Mouse (Mus musculus) midbrain, postnatal 0 days (tissue): ENCODE results near the gene Mxi1. TPM values are rescaled to one million over a fixed set of nuclear protein-coding genes. Genes with fewer than 3 reads are reported as not detected.
A peak's percentile ranks its signal among the peaks of the same experiment; 100 is the strongest.

Experiments used
- ATAC-seq: fragments of 200-750 bp; cut with Nextera tagmentation; 2 replicates; pipeline ENCODE4 v1.8.0; 2017; ENCODE audit warnings: moderate number of reproducible peaks, mild to moderate bottlenecking, moderate TSS enrichment, moderate library complexity; ENCODE audit not compliant: low FRiP score
- DNase-seq: peaks from one replicate; pipeline ENCODE4 v3.0.0-alpha.2; 2015; ENCODE audit warnings: low spot score
- H3K27ac ChIP-seq: fragments of 300-500 bp; sonication (generic); 2 replicates; pipeline ENCODE4 v1.5.1; 2014; ENCODE audit warnings: low read depth, mild to moderate bottlenecking, low read length, mixed read lengths
- H3K27me3 ChIP-seq: fragments of 300-500 bp; sonication (generic); 2 replicates; pipeline ENCODE4 v1.6.1; 2014; ENCODE audit warnings: low read length, control low read depth, mixed read lengths; ENCODE audit not compliant: insufficient read depth
- H3K36me3 ChIP-seq: fragments of 300-500 bp; sonication (generic); 2 replicates; pipeline ENCODE4 v1.6.1; 2014; ENCODE audit warnings: low read length, control low read depth, mixed read lengths; ENCODE audit not compliant: insufficient read depth
- H3K4me1 ChIP-seq: fragments of 300-500 bp; sonication (generic); 2 replicates; pipeline ENCODE4 v1.6.1; 2014; ENCODE audit warnings: mild to moderate bottlenecking, control low read depth, antibody characterized with exemption, low read length, mixed read lengths; ENCODE audit not compliant: insufficient read depth
- H3K4me2 ChIP-seq: fragments of 300-500 bp; sonication (generic); 2 replicates; pipeline ENCODE4 v1.6.1; 2014; ENCODE audit warnings: low read depth, mild to moderate bottlenecking, low read length, mixed read lengths; ENCODE audit not compliant: poor library complexity, severe bottlenecking
- H3K4me3 ChIP-seq: fragments of 300-500 bp; sonication (generic); 2 replicates; pipeline ENCODE4 v1.5.1; 2014; ENCODE audit warnings: low read depth, mild to moderate bottlenecking, low read length, moderate library complexity
- H3K9ac ChIP-seq: fragments of 300-500 bp; sonication (generic); replicated peaks from 2 replicates; pipeline ENCODE4 v1.6.1; 2014; ENCODE audit warnings: mild to moderate bottlenecking, low read length, moderate library complexity, mixed read lengths; ENCODE audit not compliant: poor library complexity, severe bottlenecking
- H3K9me3 ChIP-seq: fragments of 300-500 bp; sonication (generic); 2 replicates; pipeline ENCODE4 v1.6.1; 2016; ENCODE audit warnings: low read length, control low read depth
- CTCF ChIP-seq: IDR thresholded peaks from 2 replicates; pipeline ENCODE4 v1.5.1; 2016; ENCODE audit warnings: antibody characterized with exemption, mild to moderate bottlenecking
- WGBS: fragments of 180-500 bp; shearing (Covaris S2); extraction: QIAGEN DNeasy Blood & Tissue Kit; methylation state at CpG from one replicate; pipeline ENCODE4 v1.1.7; 2014; 5-methylcytosine and 5-hydroxymethylcytosine counted together
- polyA plus RNA-seq: library from polyadenylated mRNA; unstranded; fragments of >200 nt; fragmentation: Nextera tagmentation; extraction: Ambion mirVana; gene quantifications from 2 replicates; pipeline ENCODE4 v1.2.1, GENCODE M21; 2015
- total RNA-seq: library from RNA; depleted of rRNA; stranded (reverse); fragments of >200 nt; gene quantifications from 2 replicates; pipeline ENCODE4 v1.2.3, GENCODE M21; 2014

Mxi1 gene
- total and polyA plus RNA-seq, 2 experiments from 2014 or later, result 37.7 to 49.2 TPM

- H3K27me3 ChIP-seq, result no peaks in the 10 kb centered on the region
- no peak for ATAC-seq
- no peak overlapping the region for H3K9ac ChIP-seq
- no peaks in the 10 kb centered on the region for H3K36me3 ChIP-seq
- H3K4me1 ChIP-seq, result no peaks in the 10 kb centered on the region
- H3K27ac ChIP-seq, result no peak overlapping the region
- whole genome bisulfite sequencing, result 89% methylated on average over 12 of the region's 12 CpGs
- no peak overlapping the region for H3K4me3 ChIP-seq
- H3K9me3 ChIP-seq, result no peaks in the 10 kb centered on the region
- H3K4me2 ChIP-seq, result no peak overlapping the region
- no peak for DNase-seq
- no peak for TF ChIP-seq CTCF
These were observed 87.3 kb downstream of the Mxi1 start for GRCm38 (mm10) chr19:53397451-53398233.

GRCm38 (mm10) chr19:53399213-53399612 lies 88.9 kb downstream of the Mxi1 start:
- DNase-seq (no peak), ATAC-seq (no peak)
- H3K27me3 ChIP-seq, result no peaks in the 10 kb centered on the region
- no peaks in the 10 kb centered on the region for H3K36me3 ChIP-seq
- H3K27ac ChIP-seq, result no peak overlapping the region
- WGBS, result 89% methylated on average over 4 of the region's 4 CpGs
- no peak for TF ChIP-seq CTCF
- H3K9me3 ChIP-seq, result no peaks in the 10 kb centered on the region
- H3K4me1 ChIP-seq, result no peaks in the 10 kb centered on the region
- no peak overlapping the region for H3K9ac ChIP-seq
- no peak overlapping the region for H3K4me3 ChIP-seq
- no peak overlapping the region for H3K4me2 ChIP-seq

- no peak for DNase-seq
- no peak overlapping the region for H3K9ac ChIP-seq
- TF ChIP-seq CTCF, result peak; percentile 22; the same call in 1 of the 2 replicates
- H3K36me3 ChIP-seq, result no peaks in the 10 kb centered on the region
- no peaks in the 10 kb centered on the region for H3K9me3 ChIP-seq
- no peaks in the 10 kb centered on the region for H3K27me3 ChIP-seq
- H3K27ac ChIP-seq, result no peak overlapping the region
- no peak for ATAC-seq
- no peaks in the 10 kb centered on the region for H3K4me1 ChIP-seq
- H3K4me3 ChIP-seq, result no peak overlapping the region
- no peak overlapping the region for H3K4me2 ChIP-seq
- WGBS, result 87% methylated on average over 16 of the region's 16 CpGs
These were observed 90.2 kb downstream of the Mxi1 start for GRCm38 (mm10) chr19:53400332-53401110.

GRCm38 (mm10) chr19:53402741-53403432 lies 92.6 kb downstream of the Mxi1 start:
- Histone ChIP-seq H3K27ac (no peak overlapping the region), H3K4me2 (no peak overlapping the region), H3K36me3 (no peaks in the 10 kb centered on the region), H3K27me3 (no peaks in the 10 kb centered on the region), H3K4me1 (no peaks in the 10 kb centered on the region), H3K9me3 (no peaks in the 10 kb centered on the region), H3K9ac (no peak overlapping the region), H3K4me3 (no peak overlapping the region)
- no peak for ATAC-seq
- DNase-seq, result no peak
- WGBS, result 52% methylated on average over 12 of the region's 12 CpGs
- TF ChIP-seq CTCF, result no peak; the same call in 1 of the 2 replicates

GRCm38 (mm10) chr19:53404219-53404836 lies 94.0 kb downstream of the Mxi1 start:
- Histone ChIP-seq H3K9me3 (no peaks in the 10 kb centered on the region), H3K36me3 (no peaks in the 10 kb centered on the region), H3K4me2 (no peak overlapping the region), H3K4me1 (no peaks in the 10 kb centered on the region), H3K27me3 (no peaks in the 10 kb centered on the region), H3K27ac (no peak overlapping the region), H3K9ac (no peak overlapping the region), H3K4me3 (no peak overlapping the region)
- DNase-seq (peak; percentile 66), ATAC-seq (no peak; the same call in 1 of the 2 replicates)
- WGBS, result 89% methylated on average over 10 of the region's 10 CpGs
- TF ChIP-seq CTCF, result no peak
